Mouse (Mus musculus) forebrain, embryonic 14.5 days (tissue): ENCODE data around the gene Hrh2. TPM values are rescaled to one million over a fixed set of nuclear protein-coding genes. Genes with fewer than 3 reads are reported as not detected.

Experiments
- ATAC-seq: fragments of 200-750 bp; cut with Nextera tagmentation; 2 replicates; pipeline ENCODE4 v1.8.0; 2017; ENCODE audit warnings: mild to moderate bottlenecking, moderate library complexity
- DNase-seq: peaks from one replicate; pipeline ENCODE4 v3.0.0-alpha.2; 2015; ENCODE audit warnings: low spot score
- H3K27ac ChIP-seq: fragments of 300-500 bp; sonication (generic); 2 replicates; pipeline ENCODE4 v1.5.1; 2014; ENCODE audit warnings: low read depth, mild to moderate bottlenecking, control low read depth, low read length, moderate library complexity
- H3K27me3 ChIP-seq: fragments of 300-500 bp; sonication (generic); replicated peaks from 2 replicates; pipeline ENCODE4 v1.6.1; 2014; ENCODE audit warnings: low read length, control low read depth, mixed read lengths; ENCODE audit not compliant: control insufficient read depth, insufficient read depth
- H3K36me3 ChIP-seq: fragments of 300-500 bp; sonication (generic); 2 replicates; pipeline ENCODE4 v1.6.1; 2014; ENCODE audit warnings: low read length, control low read depth; ENCODE audit not compliant: control insufficient read depth, insufficient read depth
- H3K4me1 ChIP-seq: fragments of 300-500 bp; sonication (generic); 2 replicates; pipeline ENCODE4 v1.6.1; 2014; ENCODE audit warnings: antibody characterized with exemption, low read length, control low read depth; ENCODE audit not compliant: control insufficient read depth, insufficient read depth
- H3K4me2 ChIP-seq: fragments of 300-500 bp; sonication (generic); 2 replicates; pipeline ENCODE4 v1.6.1; 2014; ENCODE audit warnings: mild to moderate bottlenecking, control low read depth, low read length
- H3K4me3 ChIP-seq: fragments of 300-500 bp; sonication (generic); 2 replicates; pipeline ENCODE4 v1.5.1; 2014; ENCODE audit warnings: low read depth, low read length, control low read depth
- H3K9ac ChIP-seq: fragments of 300-500 bp; sonication (generic); 2 replicates; pipeline ENCODE4 v1.6.1; 2014; ENCODE audit warnings: mild to moderate bottlenecking, low read length, control low read depth, moderate library complexity
- H3K9me3 ChIP-seq: fragments of 300-500 bp; sonication (generic); replicated peaks from 2 replicates; pipeline ENCODE4 v1.6.1; 2016; ENCODE audit warnings: low read length, control low read depth, mixed read lengths; ENCODE audit not compliant: control insufficient read depth
- WGBS: fragments of 180-500 bp; shearing (Covaris S2); extraction: QIAGEN DNeasy Blood & Tissue Kit; methylation state at CpG from one replicate; pipeline ENCODE4 v1.1.7; 2014; 5-methylcytosine and 5-hydroxymethylcytosine counted together
- polyA plus RNA-seq: library from polyadenylated mRNA; unstranded; fragments of >200 nt; fragmentation: Nextera tagmentation; extraction: Ambion mirVana; gene quantifications from 2 replicates; pipeline ENCODE4 v1.2.1, GENCODE M21; 2014

Gene Hrh2
- polyA plus RNA-seq, 1 experiment from 2014 or later = 0.48 TPM

GRCm38 (mm10) chr13:54257580-54258223 lies 65.8 kb downstream of the Hrh2 start:
- Histone ChIP-seq H3K4me2 (no peak overlapping the region), H3K9ac (no peak overlapping the region), H3K27me3 (no peaks in the 10 kb centered on the region), H3K4me1 (no peaks in the 10 kb centered on the region), H3K9me3 (no peaks in the 10 kb centered on the region), H3K36me3 (no peaks in the 10 kb centered on the region), H3K4me3 (no peak overlapping the region), H3K27ac (no peak overlapping the region)
- 28% methylated on average over 10 of the region's 10 CpGs for WGBS
- no peak for DNase-seq
- no peak for ATAC-seq

GRCm38 (mm10) chr13:54258231-54258743 lies 66.4 kb downstream of the Hrh2 start:
- H3K9ac ChIP-seq = no peak overlapping the region
- DNase-seq (no peak), ATAC-seq (no peak)
- no peaks in the 10 kb centered on the region for H3K27me3 ChIP-seq
- 37% methylated on average over 8 of the region's 8 CpGs for WGBS
- no peak overlapping the region for H3K27ac ChIP-seq
- H3K4me1 ChIP-seq = no peaks in the 10 kb centered on the region
- H3K36me3 ChIP-seq = no peaks in the 10 kb centered on the region
- no peak overlapping the region for H3K4me3 ChIP-seq
- no peak overlapping the region for H3K4me2 ChIP-seq
- H3K9me3 ChIP-seq = no peaks in the 10 kb centered on the region

- no peak overlapping the region for H3K9ac ChIP-seq
- H3K4me3 ChIP-seq = no peak overlapping the region
- H3K27me3 ChIP-seq = no peaks in the 10 kb centered on the region
- no peak for ATAC-seq
- WGBS = 22% methylated on average over 8 of the region's 8 CpGs
- H3K4me1 ChIP-seq = 0 out of 2 replicates have a peak, but pooled peaks cover 4% of the 10 kb centered on the region
- H3K9me3 ChIP-seq = no peaks in the 10 kb centered on the region
- no peaks in the 10 kb centered on the region for H3K36me3 ChIP-seq
- no peak overlapping the region for H3K4me2 ChIP-seq
- H3K27ac ChIP-seq = no peak overlapping the region
- peak; percentile 20 for DNase-seq
Measured at GRCm38 (mm10) chr13:54260318-54260717, 68.4 kb downstream of the Hrh2 start.

GRCm38 (mm10) chr13:54262741-54263510 lies 71.0 kb downstream of the Hrh2 start:
- Histone ChIP-seq H3K27ac (no peak overlapping the region), H3K36me3 (no peaks in the 10 kb centered on the region), H3K9me3 (no peaks in the 10 kb centered on the region), H3K4me2 (no peak overlapping the region), H3K4me1 (peaks cover 14% of the 10 kb centered on the region), H3K27me3 (no peaks in the 10 kb centered on the region), H3K4me3 (no peak overlapping the region), H3K9ac (no peak overlapping the region)
- DNase-seq (no peak), ATAC-seq (no peak)
- WGBS = 93% methylated on average over 15 of the region's 15 CpGs

- no peak overlapping the region for H3K4me3 ChIP-seq
- no peak overlapping the region for H3K27ac ChIP-seq
- H3K4me2 ChIP-seq = no peak overlapping the region
- H3K36me3 ChIP-seq = no peaks in the 10 kb centered on the region
- DNase-seq (no peak), ATAC-seq (no peak)
- 84% methylated on average over 6 of the region's 6 CpGs for WGBS
- H3K4me1 ChIP-seq = peaks cover 14% of the 10 kb centered on the region
- H3K9me3 ChIP-seq = no peaks in the 10 kb centered on the region
- no peak overlapping the region for H3K9ac ChIP-seq
- H3K27me3 ChIP-seq = no peaks in the 10 kb centered on the region
Measured at GRCm38 (mm10) chr13:54263641-54264040, 71.7 kb downstream of the Hrh2 start.

- ATAC-seq = peak; percentile 89
- Histone ChIP-seq H3K4me1 (peaks cover 18% of the 10 kb centered on the region), H3K4me3 (no peak overlapping the region), H3K27me3 (no peaks in the 10 kb centered on the region), H3K27ac (peak overlapping the region; percentile 9; the same call in 1 of the 2 replicates), H3K36me3 (no peaks in the 10 kb centered on the region), H3K4me2 (no peak overlapping the region), H3K9ac (no peak overlapping the region), H3K9me3 (no peaks in the 10 kb centered on the region)
- 26% methylated on average over 9 of the region's 9 CpGs for WGBS
- DNase-seq = peak; percentile 87
Measured at GRCm38 (mm10) chr13:54266472-54266871, 74.5 kb downstream of the Hrh2 start.

- H3K9me3 ChIP-seq = no peaks in the 10 kb centered on the region
- H3K4me3 ChIP-seq = no peak overlapping the region
- H3K27ac ChIP-seq = no peak overlapping the region
- H3K4me1 ChIP-seq = peaks cover 18% of the 10 kb centered on the region
- no peak overlapping the region for H3K4me2 ChIP-seq
- 35% methylated on average over 3 of the region's 3 CpGs for WGBS
- no peaks in the 10 kb centered on the region for H3K27me3 ChIP-seq
- no peak for DNase-seq
- H3K9ac ChIP-seq = no peak overlapping the region
- H3K36me3 ChIP-seq = no peaks in the 10 kb centered on the region
- ATAC-seq = no peak
Measured at GRCm38 (mm10) chr13:54269087-54269486, 77.2 kb downstream of the Hrh2 start.

GRCm38 (mm10) chr13:54269628-54270027 lies 77.7 kb downstream of the Hrh2 start:
- Histone ChIP-seq H3K4me2 (no peak overlapping the region), H3K27ac (0 out of 2 replicates have a peak overlapping the region, but pooled peaks have one; percentile 24), H3K9me3 (no peaks in the 10 kb centered on the region), H3K4me1 (peaks cover 17% of the 10 kb centered on the region), H3K27me3 (no peaks in the 10 kb centered on the region), H3K36me3 (no peaks in the 10 kb centered on the region), H3K4me3 (no peak overlapping the region), H3K9ac (no peak overlapping the region)
- DNase-seq (no peak), ATAC-seq (no peak)
- WGBS = 62% methylated on average over 8 of the region's 8 CpGs

- Histone ChIP-seq H3K4me1 (peaks cover 6% of the 10 kb centered on the region), H3K4me3 (no peak overlapping the region), H3K27ac (no peak overlapping the region), H3K9me3 (no peaks in the 10 kb centered on the region), H3K27me3 (no peaks in the 10 kb centered on the region), H3K4me2 (no peak overlapping the region), H3K9ac (no peak overlapping the region), H3K36me3 (no peaks in the 10 kb centered on the region)
- DNase-seq (no peak), ATAC-seq (no peak)
- 95% methylated on average over 7 of the region's 7 CpGs for WGBS
Measured at GRCm38 (mm10) chr13:54272076-54272475, 80.1 kb downstream of the Hrh2 start.
